Mouse (Mus musculus) lung, embryonic 15.5 days (tissue): ENCODE data around the gene Gm47791. TPM values are rescaled to one million over a fixed set of nuclear protein-coding genes. Genes with fewer than 3 reads are reported as not detected.

Source experiments
- ATAC-seq: fragments of 200-750 bp; cut with Nextera tagmentation; 2 replicates; pipeline ENCODE4 v1.8.0; 2017; ENCODE audit warnings: moderate number of reproducible peaks, borderline replicate concordance; ENCODE audit not compliant: low FRiP score, low TSS enrichment; ENCODE audit errors: extremely low read depth
- H3K27ac ChIP-seq: fragments of 300-500 bp; sonication (generic); 2 replicates; pipeline ENCODE4 v1.5.1; 2015; ENCODE audit warnings: moderate library complexity, mild to moderate bottlenecking, inconsistent platforms
- H3K27me3 ChIP-seq: fragments of 300-500 bp; sonication (generic); 2 replicates; pipeline ENCODE4 v1.6.1; 2015; ENCODE audit warnings: inconsistent platforms
- H3K36me3 ChIP-seq: fragments of 300-500 bp; sonication (generic); 2 replicates; pipeline ENCODE4 v1.6.1; 2015; ENCODE audit warnings: inconsistent platforms
- H3K4me1 ChIP-seq: fragments of 300-500 bp; sonication (generic); 2 replicates; pipeline ENCODE4 v1.6.1; 2015; ENCODE audit warnings: inconsistent platforms
- H3K4me2 ChIP-seq: fragments of 300-500 bp; sonication (generic); 2 replicates; pipeline ENCODE4 v1.6.1; 2015; ENCODE audit warnings: inconsistent platforms, mild to moderate bottlenecking, moderate library complexity
- H3K4me3 ChIP-seq: fragments of 300-500 bp; sonication (generic); 2 replicates; pipeline ENCODE4 v1.5.1; 2015; ENCODE audit warnings: mild to moderate bottlenecking, inconsistent platforms
- H3K9ac ChIP-seq: fragments of 300-500 bp; sonication (generic); 2 replicates; pipeline ENCODE4 v1.6.1; 2015; ENCODE audit warnings: inconsistent platforms
- H3K9me3 ChIP-seq: fragments of 300-500 bp; sonication (generic); 2 replicates; pipeline ENCODE4 v1.6.1; 2016; ENCODE audit warnings: inconsistent platforms
- WGBS: fragments of 180-500 bp; shearing (Covaris S2); methylation state at CpG from one replicate; pipeline ENCODE4 v1.1.7; 2015; 5-methylcytosine and 5-hydroxymethylcytosine counted together
- polyA plus RNA-seq: library from polyadenylated mRNA; unstranded; fragments of >200 nt; fragmentation: Nextera tagmentation; extraction: Ambion mirVana; gene quantifications from 2 replicates; pipeline ENCODE4 v1.2.1, GENCODE M21; 2015

Gm47791 gene
- polyA plus RNA-seq, result not detected in 2 replicates

GRCm38 (mm10) chr1:82771022-82771586, at the start of gene Gm47791:
Gm47791 (minus strand) TSS chr1:82771243.
- H3K36me3 ChIP-seq, result no peaks in the 10 kb centered on the region
- no peak within 1 kb of the TSS for H3K4me3 ChIP-seq
- 82% methylated on average over 15 of the region's 15 CpGs for WGBS
- no peak within 1 kb of the TSS for H3K4me2 ChIP-seq
- H3K27ac ChIP-seq, result no peak within 1 kb of the TSS
- ATAC-seq, result peak; percentile 19; the same call in 1 of the 2 replicates
- no peaks in the 10 kb centered on the region for H3K4me1 ChIP-seq
- H3K27me3 ChIP-seq, result no peaks in the 10 kb centered on the region
- H3K9ac ChIP-seq, result no peak within 1 kb of the TSS
- no peaks in the 10 kb centered on the region for H3K9me3 ChIP-seq

DNA sequence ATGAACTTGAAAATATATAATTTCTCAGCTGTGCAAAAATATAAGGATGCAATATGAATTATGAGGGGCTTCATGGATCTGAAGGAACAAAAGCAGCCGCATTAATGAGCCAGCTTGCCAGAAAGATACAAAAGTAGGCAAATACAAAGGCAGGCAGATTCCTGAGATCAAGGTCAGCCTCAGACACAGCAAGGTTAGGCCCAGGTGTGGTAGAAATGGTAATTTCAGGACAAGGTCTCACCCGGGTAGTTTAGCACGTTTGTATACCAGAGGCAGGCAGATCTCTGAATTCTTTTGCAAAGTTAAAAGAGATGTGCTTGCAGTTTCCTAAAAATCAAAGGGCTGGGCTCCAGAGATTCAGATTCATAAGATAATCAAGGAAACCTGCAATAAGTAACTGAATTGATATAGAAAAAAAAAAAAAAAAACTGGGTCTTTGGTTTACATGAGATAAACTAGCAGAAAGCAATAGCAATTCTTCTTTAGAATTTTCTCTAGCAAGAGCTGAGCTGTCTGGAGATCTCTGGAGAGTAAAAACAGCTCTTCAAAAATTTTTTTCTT, 49.7 kb upstream of the Gm47791 start:
- Histone ChIP-seq H3K27ac (no peak overlapping the region), H3K36me3 (no peaks in the 10 kb centered on the region), H3K4me2 (no peak overlapping the region), H3K9me3 (no peaks in the 10 kb centered on the region), H3K27me3 (no peaks in the 10 kb centered on the region), H3K4me3 (no peak overlapping the region), H3K4me1 (peaks cover 10% of the 10 kb centered on the region), H3K9ac (no peak overlapping the region)
- WGBS, result 72% methylated on average over 3 of the region's 3 CpGs
- ATAC-seq, result no peak

GRCm38 (mm10) chr1:82820179-82820578, 49.1 kb upstream of the Gm47791 start:
- H3K4me3 ChIP-seq, result no peak overlapping the region
- peak overlapping the region; percentile 35; the same call in 1 of the 2 replicates for H3K4me2 ChIP-seq
- peak; percentile 53; the same call in 1 of the 2 replicates for ATAC-seq
- no peak overlapping the region for H3K27ac ChIP-seq
- no peaks in the 10 kb centered on the region for H3K36me3 ChIP-seq
- H3K9me3 ChIP-seq, result no peaks in the 10 kb centered on the region
- H3K4me1 ChIP-seq, result peaks cover 11% of the 10 kb centered on the region
- H3K27me3 ChIP-seq, result no peaks in the 10 kb centered on the region
- no peak overlapping the region for H3K9ac ChIP-seq
- WGBS, result 36% methylated on average over 15 of the region's 15 CpGs

DNA sequence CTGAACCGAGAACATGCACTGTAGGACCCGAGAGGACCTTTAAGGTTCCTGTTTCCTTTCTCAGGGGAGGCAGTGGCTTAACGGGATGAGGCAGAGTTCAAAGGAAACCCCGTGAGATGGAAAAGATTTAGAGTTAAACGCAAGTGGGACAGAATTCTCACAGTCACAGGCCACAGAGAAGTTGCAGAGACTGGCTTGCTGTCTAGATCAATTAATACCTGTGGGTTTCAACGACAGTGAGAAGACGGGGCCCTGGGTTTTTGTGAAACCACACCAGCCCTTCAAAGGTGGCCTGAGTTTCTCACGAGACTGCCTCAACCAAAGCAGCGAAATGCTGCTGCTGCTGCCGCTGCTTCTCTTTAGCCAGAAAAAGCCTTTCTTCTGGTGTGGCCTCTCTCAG, 48.3 kb upstream of the Gm47791 start:
- ATAC-seq, result no peak
- WGBS, result 61% methylated on average over 10 of the region's 10 CpGs
- no peaks in the 10 kb centered on the region for H3K27me3 ChIP-seq
- H3K36me3 ChIP-seq, result no peaks in the 10 kb centered on the region
- H3K9me3 ChIP-seq, result no peaks in the 10 kb centered on the region
- no peak overlapping the region for H3K4me2 ChIP-seq
- H3K9ac ChIP-seq, result no peak overlapping the region
- H3K4me1 ChIP-seq, result peaks cover 11% of the 10 kb centered on the region
- no peak overlapping the region for H3K4me3 ChIP-seq
- H3K27ac ChIP-seq, result no peak overlapping the region

GRCm38 (mm10) chr1:82815941-82816716, 45.1 kb upstream of the Gm47791 start:
- H3K4me3 ChIP-seq, result 0 out of 2 replicates have a peak overlapping the region, but pooled peaks have one; percentile 13
- H3K27ac ChIP-seq, result no peak overlapping the region
- 36% methylated on average over 17 of the region's 17 CpGs for WGBS
- H3K4me2 ChIP-seq, result peak overlapping the region; percentile 39; the same call in 1 of the 2 replicates
- peaks cover 11% of the 10 kb centered on the region for H3K4me1 ChIP-seq
- no peak overlapping the region for H3K9ac ChIP-seq
- no peaks in the 10 kb centered on the region for H3K27me3 ChIP-seq
- H3K9me3 ChIP-seq, result no peaks in the 10 kb centered on the region
- ATAC-seq, result peak; percentile 40; the same call in 1 of the 2 replicates
- no peaks in the 10 kb centered on the region for H3K36me3 ChIP-seq

- WGBS, result 62% methylated on average over 1 of the region's 1 CpGs
- ATAC-seq, result no peak
- Histone ChIP-seq H3K27ac (no peak overlapping the region), H3K4me1 (0 out of 2 replicates have a peak, but pooled peaks cover 4% of the 10 kb centered on the region), H3K9me3 (no peaks in the 10 kb centered on the region), H3K27me3 (no peaks in the 10 kb centered on the region), H3K9ac (no peak overlapping the region), H3K4me2 (no peak overlapping the region), H3K36me3 (no peaks in the 10 kb centered on the region), H3K4me3 (no peak overlapping the region)
These were observed 40.7 kb upstream of the Gm47791 start for GRCm38 (mm10) chr1:82811766-82812165.

GRCm38 (mm10) chr1:82808564-82808963, 37.5 kb upstream of the Gm47791 start:
- H3K9me3 ChIP-seq, result no peaks in the 10 kb centered on the region
- no peaks in the 10 kb centered on the region for H3K4me1 ChIP-seq
- no peak overlapping the region for H3K9ac ChIP-seq
- no peaks in the 10 kb centered on the region for H3K36me3 ChIP-seq
- no peak overlapping the region for H3K4me2 ChIP-seq
- 56% methylated on average over 3 of the region's 3 CpGs for WGBS
- no peak overlapping the region for H3K4me3 ChIP-seq
- ATAC-seq, result no peak
- H3K27me3 ChIP-seq, result no peaks in the 10 kb centered on the region
- no peak overlapping the region for H3K27ac ChIP-seq

DNA sequence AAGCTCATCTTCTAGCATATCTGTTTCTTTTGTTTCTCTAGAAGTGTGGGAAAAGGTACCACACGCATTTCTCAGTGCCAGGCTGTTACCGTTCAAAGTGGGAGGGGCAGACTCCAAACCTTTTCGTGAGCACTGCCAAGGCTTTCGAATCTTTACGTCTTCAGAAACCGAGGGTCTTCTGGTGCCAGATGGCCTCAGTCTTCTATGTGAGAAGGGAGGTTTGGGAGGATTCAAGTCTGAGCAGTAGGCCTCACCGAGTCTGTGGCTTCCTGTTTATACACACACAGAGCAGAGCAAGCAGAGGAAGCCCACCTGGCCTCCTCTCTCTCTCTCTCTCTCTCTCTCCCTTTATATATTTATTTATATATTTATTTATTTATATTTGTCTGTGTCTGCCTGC, 36.2 kb upstream of the Gm47791 start:
- no peak overlapping the region for H3K27ac ChIP-seq
- H3K9me3 ChIP-seq, result no peaks in the 10 kb centered on the region
- no peaks in the 10 kb centered on the region for H3K27me3 ChIP-seq
- no peaks in the 10 kb centered on the region for H3K4me1 ChIP-seq
- no peak overlapping the region for H3K9ac ChIP-seq
- no peak overlapping the region for H3K4me3 ChIP-seq
- no peaks in the 10 kb centered on the region for H3K36me3 ChIP-seq
- WGBS, result 73% methylated on average over 7 of the region's 7 CpGs
- H3K4me2 ChIP-seq, result no peak overlapping the region
- no peak for ATAC-seq

DNA sequence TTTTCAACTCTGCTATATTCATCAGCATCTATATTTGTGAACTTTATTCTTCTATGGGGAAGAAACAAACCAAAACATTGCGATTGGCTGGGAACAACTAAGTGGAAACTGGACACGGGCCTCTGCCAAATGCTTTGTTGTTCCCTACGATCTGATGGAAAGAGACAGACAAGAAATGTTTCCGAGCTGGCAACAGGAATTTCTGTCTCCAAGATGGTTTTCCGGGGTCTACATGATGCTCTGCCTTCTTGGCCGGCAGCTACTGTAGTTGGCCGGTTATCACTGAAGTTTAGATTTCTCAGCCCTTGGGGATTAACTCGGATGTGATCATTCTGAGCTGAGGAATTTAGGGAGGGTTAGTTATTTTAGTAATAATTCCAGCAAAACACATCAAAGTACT, 35.3 kb upstream of the Gm47791 start:
- no peak overlapping the region for H3K4me3 ChIP-seq
- no peak for ATAC-seq
- H3K9ac ChIP-seq, result no peak overlapping the region
- H3K27me3 ChIP-seq, result no peaks in the 10 kb centered on the region
- no peaks in the 10 kb centered on the region for H3K36me3 ChIP-seq
- H3K9me3 ChIP-seq, result no peaks in the 10 kb centered on the region
- H3K27ac ChIP-seq, result no peak overlapping the region
- WGBS, result 67% methylated on average over 8 of the region's 8 CpGs
- no peaks in the 10 kb centered on the region for H3K4me1 ChIP-seq
- H3K4me2 ChIP-seq, result no peak overlapping the region

GRCm38 (mm10) chr1:82804059-82804458, 33.0 kb upstream of the Gm47791 start:
- no peaks in the 10 kb centered on the region for H3K27me3 ChIP-seq
- H3K27ac ChIP-seq, result no peak overlapping the region
- 82% methylated on average over 1 of the region's 1 CpGs for WGBS
- no peak overlapping the region for H3K4me3 ChIP-seq
- H3K9ac ChIP-seq, result no peak overlapping the region
- no peaks in the 10 kb centered on the region for H3K4me1 ChIP-seq
- no peaks in the 10 kb centered on the region for H3K9me3 ChIP-seq
- H3K36me3 ChIP-seq, result no peaks in the 10 kb centered on the region
- no peak overlapping the region for H3K4me2 ChIP-seq
- no peak for ATAC-seq

DNA sequence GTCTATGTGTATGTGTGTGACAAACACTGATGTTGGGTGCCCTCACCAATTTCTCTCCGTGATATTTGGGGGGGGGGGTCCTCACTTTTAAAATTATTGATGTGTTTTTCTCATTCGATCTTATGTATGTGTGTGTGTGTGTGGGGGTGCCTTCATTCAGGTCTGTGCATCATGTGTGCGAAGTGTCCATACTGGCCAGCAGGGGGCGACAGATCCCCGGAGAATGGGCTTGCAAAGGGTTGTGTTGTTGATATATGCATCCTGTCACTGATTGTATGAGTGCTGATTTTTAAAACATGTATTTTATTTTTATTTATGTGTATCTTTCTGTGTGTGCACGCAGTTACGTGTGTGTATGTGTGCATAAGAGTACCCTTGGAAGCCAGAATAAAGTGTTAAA, 32.6 kb upstream of the Gm47791 start:
- 74% methylated on average over 7 of the region's 7 CpGs for WGBS
- Histone ChIP-seq H3K27ac (no peak overlapping the region), H3K9me3 (no peaks in the 10 kb centered on the region), H3K4me2 (no peak overlapping the region), H3K27me3 (no peaks in the 10 kb centered on the region), H3K9ac (no peak overlapping the region), H3K4me1 (no peaks in the 10 kb centered on the region), H3K36me3 (no peaks in the 10 kb centered on the region), H3K4me3 (no peak overlapping the region)
- ATAC-seq, result no peak

- Histone ChIP-seq H3K4me2 (no peak overlapping the region), H3K4me1 (no peaks in the 10 kb centered on the region), H3K36me3 (no peaks in the 10 kb centered on the region), H3K9ac (no peak overlapping the region), H3K9me3 (no peaks in the 10 kb centered on the region), H3K4me3 (no peak overlapping the region), H3K27me3 (no peaks in the 10 kb centered on the region), H3K27ac (no peak overlapping the region)
- ATAC-seq, result no peak
- WGBS, result 71% methylated on average over 12 of the region's 12 CpGs
These were observed 30.2 kb upstream of the Gm47791 start for GRCm38 (mm10) chr1:82801105-82801783.
